Mouse (Mus musculus): Measurements from ENCODE around the gene Wnk4. TPM values are rescaled to one million over a fixed set of nuclear protein-coding genes. Genes with fewer than 3 reads are reported as not detected.

The Wnk4 gene
- polyA plus RNA-seq, 1 experiment from 2014 or later: 7.6 TPM

DNA sequence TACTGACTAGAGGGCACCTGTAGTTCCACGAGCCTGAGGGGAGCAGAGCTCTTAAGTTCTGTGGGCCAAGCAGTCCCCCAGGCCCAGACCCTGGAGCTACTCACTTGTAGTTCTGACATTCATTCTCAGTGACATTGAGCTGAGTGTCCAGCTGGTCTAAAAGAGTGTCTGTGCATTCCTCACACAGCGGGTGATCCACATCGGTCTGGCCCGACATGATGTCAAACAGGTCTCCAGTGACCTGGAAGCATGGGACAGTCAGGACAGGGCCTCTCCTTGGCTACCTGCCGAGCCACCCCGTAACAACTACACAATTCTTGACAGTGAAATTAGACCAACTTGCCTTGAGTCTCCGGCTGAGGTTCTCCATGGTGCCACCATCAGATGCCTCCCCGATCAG is 34.8 kb downstream of the Wnk4 start:
- no peak overlapping the region for H3K9ac ChIP-seq (ENCODE audit: low read length)
- DNase-seq (ENCODE audit: low spot score): no peak
- H3K27ac ChIP-seq (ENCODE audit: low read depth, low read length): no peak overlapping the region
- no peak for ATAC-seq (replicated peaks; ENCODE audit: low FRiP score)
- peaks cover 2% of the 10 kb centered on the region for H3K36me3 ChIP-seq (ENCODE audit: control insufficient read depth, insufficient read depth, low read length)
- H3K4me3 ChIP-seq (ENCODE audit: low read depth, low read length): no peak overlapping the region
- no peaks in the 10 kb centered on the region for H3K9me3 ChIP-seq (ENCODE audit: control insufficient read depth, low read length)
- H3K4me1 ChIP-seq (replicated peaks; ENCODE audit: control insufficient read depth, insufficient read depth, low read length): no peaks in the 10 kb centered on the region
- no peaks in the 10 kb centered on the region for H3K27me3 ChIP-seq (ENCODE audit: control insufficient read depth, insufficient read depth, low read length)
- H3K4me2 ChIP-seq (ENCODE audit: low read depth, low read length, severe bottlenecking): no peak overlapping the region
- WGBS: 89% methylated on average over 8 of the region's 8 CpGs

DNA sequence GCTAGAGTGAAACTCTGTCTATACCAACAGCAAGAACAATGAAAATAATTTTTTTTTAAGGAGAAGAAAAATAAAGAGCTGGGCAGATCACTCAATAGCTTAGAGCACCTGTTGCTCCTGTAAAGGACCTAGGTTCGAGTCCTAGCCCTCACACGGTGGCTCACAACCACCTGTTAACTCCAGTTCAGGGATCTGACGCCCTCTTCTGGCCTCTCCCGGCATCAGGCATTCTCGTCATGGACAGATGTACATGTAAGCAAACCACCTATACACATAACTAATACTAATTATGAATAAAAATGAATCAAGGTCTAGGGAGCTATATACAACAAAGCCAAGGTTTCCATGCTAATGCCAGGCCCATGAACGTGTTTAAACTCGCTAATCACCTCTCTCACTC is 40.5 kb downstream of the Wnk4 start:
- H3K4me3 ChIP-seq (ENCODE audit: low read depth, low read length): no peak overlapping the region; the same call in 1 of the 2 replicates
- ATAC-seq (replicated peaks; ENCODE audit: low FRiP score) (no peak), DNase-seq (ENCODE audit: low spot score) (no peak)
- H3K9ac ChIP-seq (ENCODE audit: low read length): no peak overlapping the region
- no peaks in the 10 kb centered on the region for H3K9me3 ChIP-seq (ENCODE audit: control insufficient read depth, low read length)
- H3K27me3 ChIP-seq (ENCODE audit: control insufficient read depth, insufficient read depth, low read length): no peaks in the 10 kb centered on the region
- H3K27ac ChIP-seq (ENCODE audit: low read depth, low read length): no peak overlapping the region
- 65% methylated on average over 7 of the region's 7 CpGs for WGBS
- peaks cover 8% of the 10 kb centered on the region for H3K4me1 ChIP-seq (replicated peaks; ENCODE audit: control insufficient read depth, insufficient read depth, low read length)
- peak overlapping the region; percentile 99 for H3K4me2 ChIP-seq (ENCODE audit: low read depth, low read length, severe bottlenecking)
- no peaks in the 10 kb centered on the region for H3K36me3 ChIP-seq (ENCODE audit: control insufficient read depth, insufficient read depth, low read length)

DNA sequence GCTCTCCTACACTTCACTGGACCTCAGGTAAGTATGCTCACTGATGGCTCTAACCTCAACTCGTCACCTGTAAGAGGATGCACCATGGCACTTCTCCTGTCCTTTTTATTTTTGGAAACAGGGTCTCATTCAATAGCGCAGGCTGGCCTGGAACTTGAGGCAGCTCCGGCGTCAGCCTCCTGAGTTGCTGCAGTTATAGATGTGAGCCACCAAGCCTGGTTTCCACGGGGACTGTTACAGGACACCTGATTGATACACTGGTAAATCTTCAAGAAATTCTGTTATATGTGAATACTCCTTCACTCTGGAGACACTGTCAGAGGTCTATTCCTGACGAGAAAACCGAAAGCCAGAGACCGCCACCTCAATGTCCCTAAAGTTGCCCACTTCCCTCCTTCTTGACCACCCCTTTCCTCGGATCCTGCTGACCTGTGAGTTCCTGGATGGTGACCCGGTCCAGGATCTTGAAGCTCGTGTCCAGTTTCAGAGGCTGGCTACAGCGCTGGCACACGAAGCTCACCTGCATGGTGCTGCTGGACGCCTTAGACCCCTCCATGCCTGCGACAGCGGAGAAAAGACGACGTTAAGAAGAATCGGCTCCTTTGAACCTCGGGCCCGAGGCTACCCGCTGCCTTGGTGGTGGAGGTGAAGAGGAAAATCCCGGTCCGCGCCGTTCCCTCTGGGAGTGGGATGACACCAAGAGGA is 41.1 kb downstream of the Wnk4 start:
- no peak for DNase-seq (ENCODE audit: low spot score)
- H3K4me1 ChIP-seq (replicated peaks; ENCODE audit: control insufficient read depth, insufficient read depth, low read length): peaks cover 8% of the 10 kb centered on the region
- H3K27me3 ChIP-seq (ENCODE audit: control insufficient read depth, insufficient read depth, low read length): no peaks in the 10 kb centered on the region
- H3K36me3 ChIP-seq (ENCODE audit: control insufficient read depth, insufficient read depth, low read length): no peaks in the 10 kb centered on the region
- peak overlapping the region; percentile 99 for H3K4me2 ChIP-seq (ENCODE audit: low read depth, low read length, severe bottlenecking)
- H3K9me3 ChIP-seq (ENCODE audit: control insufficient read depth, low read length): no peaks in the 10 kb centered on the region
- no peak for ATAC-seq (replicated peaks; ENCODE audit: low FRiP score)
- no peak overlapping the region for H3K27ac ChIP-seq (ENCODE audit: low read depth, low read length)
- H3K9ac ChIP-seq (ENCODE audit: low read length): peak overlapping the region; percentile 82
- H3K4me3 ChIP-seq (ENCODE audit: low read depth, low read length): peak overlapping the region; percentile 90
- WGBS: 13% methylated on average over 26 of the region's 26 CpGs

DNA sequence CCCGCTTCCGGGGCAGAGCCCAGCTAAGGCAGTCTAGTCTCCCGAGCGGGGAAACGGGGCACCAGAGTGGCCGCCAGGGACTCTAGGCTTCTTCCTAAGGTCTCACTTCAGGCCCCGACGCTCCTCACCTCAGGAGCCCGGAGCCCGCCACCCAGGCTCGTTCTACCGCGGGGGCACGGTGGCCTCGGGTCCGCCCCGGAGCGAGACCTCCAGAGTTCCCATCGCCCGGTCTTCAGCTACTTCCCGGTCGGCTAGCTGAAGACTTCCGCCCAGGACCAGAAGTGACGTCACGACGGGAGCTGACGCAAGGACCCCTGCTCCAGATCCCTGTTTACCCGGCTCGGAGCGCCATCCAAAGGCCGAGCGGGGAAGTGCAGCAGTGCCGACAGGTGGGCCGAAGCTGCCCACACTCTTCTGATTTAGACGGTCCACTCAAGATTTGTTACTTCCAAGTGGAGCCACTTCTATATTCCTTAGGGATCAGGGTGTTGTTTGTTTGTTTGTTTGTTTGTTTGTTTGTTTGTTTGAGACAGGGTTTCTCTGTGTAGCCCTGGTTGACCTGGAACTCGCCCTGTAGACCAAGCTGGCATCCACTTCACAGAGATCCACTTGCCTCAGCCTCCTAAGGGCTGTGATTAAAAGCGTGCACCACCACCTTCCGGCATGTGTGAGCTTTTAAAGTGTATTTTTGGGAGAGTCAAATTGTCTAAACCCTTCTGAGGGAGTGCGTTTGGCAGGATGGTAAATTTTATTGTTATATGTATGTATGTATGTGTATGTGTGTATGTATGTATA is 41.8 kb downstream of the Wnk4 start, which contains the start of gene Becn1:
Gene Becn1 (minus strand): TSS at position 283 of the 795 bp plus-strand sequence.
- no peak within 1 kb of the TSS for H3K27ac ChIP-seq (ENCODE audit: low read depth, low read length)

DNA sequence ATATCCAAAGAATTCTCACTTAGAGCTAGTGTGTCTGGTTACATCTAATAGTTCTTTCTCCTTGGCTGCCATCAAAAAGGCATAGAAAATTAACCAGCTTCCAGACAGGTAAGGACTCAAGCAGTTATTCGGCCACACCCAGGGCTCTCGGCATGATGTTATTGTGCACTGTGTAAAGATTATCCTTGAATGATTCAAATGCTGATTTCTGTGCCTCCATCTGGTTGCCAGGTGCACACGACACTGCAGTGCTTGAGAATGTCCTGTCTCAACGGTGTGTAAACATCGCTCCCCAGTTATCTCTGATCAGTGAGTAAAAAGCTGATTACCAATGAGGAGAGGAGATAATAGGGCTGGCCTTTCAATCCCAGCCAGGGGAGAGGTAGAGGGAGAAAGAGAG is 47.4 kb downstream of the Wnk4 start:
- Histone ChIP-seq H3K9me3 (ENCODE audit: control insufficient read depth, low read length) (no peaks in the 10 kb centered on the region), H3K4me1 (replicated peaks; ENCODE audit: control insufficient read depth, insufficient read depth, low read length) (no peaks in the 10 kb centered on the region), H3K27ac (ENCODE audit: low read depth, low read length) (no peak overlapping the region), H3K36me3 (ENCODE audit: control insufficient read depth, insufficient read depth, low read length) (no peaks in the 10 kb centered on the region), H3K27me3 (ENCODE audit: control insufficient read depth, insufficient read depth, low read length) (no peaks in the 10 kb centered on the region), H3K4me3 (ENCODE audit: low read depth, low read length) (no peak overlapping the region), H3K4me2 (ENCODE audit: low read depth, low read length, severe bottlenecking) (no peak overlapping the region), H3K9ac (ENCODE audit: low read length) (no peak overlapping the region)
- whole genome bisulfite sequencing: 46% methylated on average over 5 of the region's 5 CpGs
- ATAC-seq (replicated peaks; ENCODE audit: low FRiP score): no peak
- DNase-seq (ENCODE audit: low spot score): no peak

More for the DNA sequence above, 41.8 kb downstream of the Wnk4 start, which contains the start of gene Becn1:
- 7% methylated on average over 39 of the region's 39 CpGs for WGBS
- peaks cover 8% of the 10 kb centered on the region for H3K4me1 ChIP-seq (replicated peaks; ENCODE audit: control insufficient read depth, insufficient read depth, low read length)
- DNase-seq (ENCODE audit: low spot score) (peak; percentile 98), ATAC-seq (replicated peaks; ENCODE audit: low FRiP score) (peak; percentile 88)
- H3K4me2 ChIP-seq (ENCODE audit: low read depth, low read length, severe bottlenecking): peak within 1 kb of the TSS; percentile 99
- H3K9ac ChIP-seq (ENCODE audit: low read length): peak within 1 kb of the TSS; percentile 82
- H3K4me3 ChIP-seq (ENCODE audit: low read depth, low read length): peak within 1 kb of the TSS; percentile 90
- H3K9me3 ChIP-seq (ENCODE audit: control insufficient read depth, low read length): no peaks in the 10 kb centered on the region
- no peaks in the 10 kb centered on the region for H3K36me3 ChIP-seq (ENCODE audit: control insufficient read depth, insufficient read depth, low read length)
- no peaks in the 10 kb centered on the region for H3K27me3 ChIP-seq (ENCODE audit: control insufficient read depth, insufficient read depth, low read length)

DNA sequence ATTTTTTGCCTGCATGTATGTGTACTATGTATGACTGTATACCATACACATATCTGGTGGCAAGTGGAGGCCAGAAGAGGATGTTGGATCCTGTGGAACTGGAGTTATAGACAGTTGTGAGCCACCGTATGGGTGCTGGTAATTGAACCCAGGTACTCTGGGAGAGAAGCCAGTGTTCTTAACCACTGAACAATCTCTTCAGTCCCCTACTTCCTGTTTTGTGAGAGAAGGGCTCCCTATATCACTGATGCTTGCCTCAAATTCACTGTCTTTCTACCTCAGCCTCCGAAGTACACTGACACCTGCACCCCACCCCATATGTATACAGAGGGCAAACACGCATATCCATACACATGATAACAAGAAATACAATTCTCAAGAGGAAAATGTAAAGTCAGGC is 50.7 kb downstream of the Wnk4 start:
- Histone ChIP-seq H3K27ac (ENCODE audit: low read depth, low read length) (no peak overlapping the region), H3K9me3 (ENCODE audit: control insufficient read depth, low read length) (no peaks in the 10 kb centered on the region), H3K36me3 (ENCODE audit: control insufficient read depth, insufficient read depth, low read length) (no peaks in the 10 kb centered on the region), H3K4me2 (ENCODE audit: low read depth, low read length, severe bottlenecking) (no peak overlapping the region), H3K4me1 (replicated peaks; ENCODE audit: control insufficient read depth, insufficient read depth, low read length) (no peaks in the 10 kb centered on the region), H3K27me3 (ENCODE audit: control insufficient read depth, insufficient read depth, low read length) (no peaks in the 10 kb centered on the region), H3K9ac (ENCODE audit: low read length) (no peak overlapping the region), H3K4me3 (ENCODE audit: low read depth, low read length) (no peak overlapping the region)
- ATAC-seq (replicated peaks; ENCODE audit: low FRiP score): no peak
- DNase-seq (ENCODE audit: low spot score): no peak
- WGBS: 93% methylated on average over 3 of the region's 3 CpGs

DNA sequence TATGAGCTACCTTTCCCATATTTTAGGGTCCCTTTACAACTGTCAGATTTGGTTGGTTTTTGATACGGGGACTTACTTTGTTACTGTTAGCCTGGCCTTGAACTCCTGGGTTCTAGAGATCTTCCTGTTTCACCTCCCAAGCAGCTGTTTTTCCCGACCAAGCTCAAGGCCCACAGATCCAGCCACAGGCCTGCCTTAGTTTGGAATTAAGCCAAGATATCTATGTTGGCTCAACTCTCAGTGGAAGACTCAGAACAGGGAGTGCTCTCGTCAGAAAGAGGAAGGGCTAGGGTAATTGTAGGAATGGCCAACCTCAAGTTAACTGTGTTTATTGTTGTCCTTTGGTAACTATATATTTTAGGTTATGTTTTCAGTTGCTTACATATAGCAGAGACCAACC is 51.8 kb downstream of the Wnk4 start:
- no peak for DNase-seq (ENCODE audit: low spot score)
- no peak overlapping the region for H3K9ac ChIP-seq (ENCODE audit: low read length)
- 84% methylated on average over 3 of the region's 3 CpGs for WGBS
- no peaks in the 10 kb centered on the region for H3K9me3 ChIP-seq (ENCODE audit: control insufficient read depth, low read length)
- H3K4me2 ChIP-seq (ENCODE audit: low read depth, low read length, severe bottlenecking): no peak overlapping the region
- no peak overlapping the region for H3K27ac ChIP-seq (ENCODE audit: low read depth, low read length)
- no peaks in the 10 kb centered on the region for H3K36me3 ChIP-seq (ENCODE audit: control insufficient read depth, insufficient read depth, low read length)
- H3K4me3 ChIP-seq (ENCODE audit: low read depth, low read length): no peak overlapping the region
- no peak for ATAC-seq (replicated peaks; ENCODE audit: low FRiP score)
- no peaks in the 10 kb centered on the region for H3K27me3 ChIP-seq (ENCODE audit: control insufficient read depth, insufficient read depth, low read length)
- H3K4me1 ChIP-seq (replicated peaks; ENCODE audit: control insufficient read depth, insufficient read depth, low read length): 0 out of 2 replicates have a peak, but pooled peaks cover 2% of the 10 kb centered on the region

DNA sequence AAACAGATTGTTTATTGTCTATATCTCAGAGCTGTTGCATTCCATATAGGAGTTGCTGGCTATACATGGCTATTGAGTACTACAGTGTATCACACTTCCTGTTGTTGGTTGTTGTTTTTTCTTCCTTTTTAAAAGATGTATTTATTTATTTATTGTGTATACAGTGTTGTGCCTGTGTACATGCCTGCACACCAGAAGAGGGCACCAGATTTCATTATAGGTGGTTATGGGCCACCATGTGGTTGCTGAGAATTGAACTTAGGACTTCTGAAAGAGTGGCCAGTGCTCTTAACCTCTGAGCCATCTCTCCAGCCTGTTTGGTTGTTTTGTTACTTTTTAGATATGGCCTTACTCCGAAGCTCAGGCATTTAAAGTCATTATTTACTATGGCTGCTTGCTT is 54.2 kb downstream of the Wnk4 start:
- Histone ChIP-seq H3K9me3 (ENCODE audit: control insufficient read depth, low read length) (no peaks in the 10 kb centered on the region), H3K27ac (ENCODE audit: low read depth, low read length) (no peak overlapping the region), H3K4me1 (replicated peaks; ENCODE audit: control insufficient read depth, insufficient read depth, low read length) (peaks cover 2% of the 10 kb centered on the region; the same call in 1 of the 2 replicates), H3K4me3 (ENCODE audit: low read depth, low read length) (no peak overlapping the region), H3K9ac (ENCODE audit: low read length) (no peak overlapping the region), H3K27me3 (ENCODE audit: control insufficient read depth, insufficient read depth, low read length) (no peaks in the 10 kb centered on the region), H3K4me2 (ENCODE audit: low read depth, low read length, severe bottlenecking) (no peak overlapping the region), H3K36me3 (ENCODE audit: control insufficient read depth, insufficient read depth, low read length) (peaks cover 2% of the 10 kb centered on the region; the same call in 1 of the 2 replicates)
- DNase-seq (ENCODE audit: low spot score): no peak
- ATAC-seq (replicated peaks; ENCODE audit: low FRiP score): no peak
- WGBS: 96% methylated on average over 1 of the region's 1 CpGs

All from forebrain, embryonic 11.5 days (tissue).